Mouse (Mus musculus) hindbrain, embryonic 12.5 days (tissue): ENCODE measurements around the gene Cyb5b. TPM values are rescaled to one million over a fixed set of nuclear protein-coding genes. Genes with fewer than 3 reads are reported as not detected.
"Not testable (repeated sequence)": the region's sequence is repeated elsewhere in the genome, so short reads cannot be mapped to it uniquely, and the experiment has no call there.

Experiments
- ATAC-seq: fragments of 200-750 bp; cut with Nextera tagmentation; 2 replicates; pipeline ENCODE4 v1.8.0; 2017; ENCODE audit warnings: moderate TSS enrichment; ENCODE audit not compliant: low FRiP score
- H3K27ac ChIP-seq: fragments of 300-500 bp; sonication (generic); 2 replicates; pipeline ENCODE4 v1.5.1; 2016; ENCODE audit warnings: mild to moderate bottlenecking
- H3K27me3 ChIP-seq: fragments of 300-500 bp; sonication (generic); 2 replicates; pipeline ENCODE4 v1.6.1; 2016; ENCODE audit warnings: mild to moderate bottlenecking
- H3K36me3 ChIP-seq: fragments of 300-500 bp; sonication (generic); 2 replicates; pipeline ENCODE4 v1.6.1; 2016; ENCODE audit warnings: mild to moderate bottlenecking
- H3K4me1 ChIP-seq: fragments of 300-500 bp; sonication (generic); 2 replicates; pipeline ENCODE4 v1.6.1; 2016
- H3K4me2 ChIP-seq: fragments of 300-500 bp; sonication (generic); replicated peaks from 2 replicates; pipeline ENCODE4 v1.6.1; 2016; ENCODE audit warnings: mild to moderate bottlenecking
- H3K4me3 ChIP-seq: fragments of 300-500 bp; sonication (generic); 2 replicates; pipeline ENCODE4 v1.5.1; 2016; ENCODE audit warnings: mild to moderate bottlenecking
- H3K9ac ChIP-seq: fragments of 300-500 bp; sonication (generic); 2 replicates; pipeline ENCODE4 v1.6.1; 2016; ENCODE audit warnings: mild to moderate bottlenecking, moderate library complexity
- H3K9me3 ChIP-seq: fragments of 300-500 bp; sonication (generic); replicated peaks from 2 replicates; pipeline ENCODE4 v1.6.1; 2016; ENCODE audit warnings: mild to moderate bottlenecking
- WGBS: fragments of 180-500 bp; shearing (Covaris S2); methylation state at CpG from one replicate; pipeline ENCODE4 v1.1.7; 2016; 5-methylcytosine and 5-hydroxymethylcytosine counted together
- polyA plus RNA-seq: library from polyadenylated mRNA; unstranded; fragments of >200 nt; fragmentation: Nextera tagmentation; extraction: Ambion mirVana; gene quantifications from 2 replicates; pipeline ENCODE4 v1.2.1, GENCODE M21; 2016

Cyb5b gene
- polyA plus RNA-seq = 130 and 142 TPM in 2 replicates

- peaks cover 24% of the 10 kb centered on the region for H3K36me3 ChIP-seq
- peak; percentile 96 for ATAC-seq
- H3K27ac ChIP-seq = peak within 1 kb of the TSS; percentile 80
- H3K4me3 ChIP-seq = peak within 1 kb of the TSS; percentile 66
- WGBS = 1% methylated on average over 65 of the region's 65 CpGs
- H3K9ac ChIP-seq = peak within 1 kb of the TSS; percentile 71
- H3K9me3 ChIP-seq = no peaks in the 10 kb centered on the region
- H3K27me3 ChIP-seq = no peaks in the 10 kb centered on the region
- peaks cover 10% of the 10 kb centered on the region for H3K4me1 ChIP-seq
- peak within 1 kb of the TSS; percentile 71 for H3K4me2 ChIP-seq
Measured at GRCm38 (mm10) chr8:107150404-107151157, at the start of gene Cyb5b. TSS of gene Cyb5b (plus strand) at chr8:107150640.

DNA sequence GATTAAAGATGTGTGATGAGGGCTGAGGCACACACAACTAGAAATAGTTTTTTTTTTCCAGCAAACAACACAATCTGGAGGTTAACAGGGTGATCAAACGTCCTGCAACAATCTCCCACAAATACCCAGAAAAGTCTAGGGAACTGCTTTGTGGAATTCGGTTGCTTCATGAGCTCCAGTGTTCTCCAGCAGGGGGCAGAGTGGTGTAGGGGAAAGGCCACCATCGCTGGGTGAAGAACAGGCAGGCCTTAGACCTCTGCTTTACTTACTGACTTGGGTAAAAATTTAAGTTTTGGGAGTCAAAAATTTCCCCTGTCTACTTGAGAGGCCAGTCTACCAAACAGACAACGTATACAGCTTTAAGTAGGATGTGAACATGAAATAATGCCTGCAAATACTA, 45.9 kb upstream of the Cyb5b start:
- no peak overlapping the region for H3K27ac ChIP-seq
- ATAC-seq = no peak
- H3K4me2 ChIP-seq = no peak overlapping the region
- H3K27me3 ChIP-seq = no peaks in the 10 kb centered on the region
- H3K4me1 ChIP-seq = no peaks in the 10 kb centered on the region
- no peaks in the 10 kb centered on the region for H3K9me3 ChIP-seq
- no peaks in the 10 kb centered on the region for H3K36me3 ChIP-seq
- no peak overlapping the region for H3K9ac ChIP-seq
- WGBS = 14% methylated on average over 4 of the region's 4 CpGs
- no peak overlapping the region for H3K4me3 ChIP-seq

DNA sequence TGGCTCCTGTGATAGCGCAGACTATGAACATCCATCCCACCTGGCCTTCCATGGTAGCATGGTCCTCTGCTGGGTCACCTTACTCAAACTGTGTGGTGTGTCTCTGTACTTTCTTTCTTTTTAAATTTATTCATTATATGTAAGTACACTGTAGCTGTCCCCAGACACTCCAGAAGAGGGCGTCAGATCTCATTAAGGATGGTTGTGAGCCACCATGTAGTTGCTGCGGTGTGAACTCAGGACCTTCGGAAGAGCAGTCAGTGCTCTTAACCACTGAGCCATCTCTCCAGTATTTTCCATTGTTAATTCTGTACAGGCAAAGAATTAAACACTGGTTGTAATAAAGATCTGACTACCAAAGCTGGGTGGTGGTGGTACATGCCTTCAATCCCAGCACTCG, 42.4 kb upstream of the Cyb5b start:
- not testable (repeated sequence) for H3K4me1 ChIP-seq, H3K9me3 ChIP-seq, H3K9ac ChIP-seq, H3K27me3 ChIP-seq, H3K36me3 ChIP-seq, ATAC-seq, H3K27ac ChIP-seq, H3K4me3 ChIP-seq, H3K4me2 ChIP-seq
- 93% methylated on average over 5 of the region's 5 CpGs for WGBS

DNA sequence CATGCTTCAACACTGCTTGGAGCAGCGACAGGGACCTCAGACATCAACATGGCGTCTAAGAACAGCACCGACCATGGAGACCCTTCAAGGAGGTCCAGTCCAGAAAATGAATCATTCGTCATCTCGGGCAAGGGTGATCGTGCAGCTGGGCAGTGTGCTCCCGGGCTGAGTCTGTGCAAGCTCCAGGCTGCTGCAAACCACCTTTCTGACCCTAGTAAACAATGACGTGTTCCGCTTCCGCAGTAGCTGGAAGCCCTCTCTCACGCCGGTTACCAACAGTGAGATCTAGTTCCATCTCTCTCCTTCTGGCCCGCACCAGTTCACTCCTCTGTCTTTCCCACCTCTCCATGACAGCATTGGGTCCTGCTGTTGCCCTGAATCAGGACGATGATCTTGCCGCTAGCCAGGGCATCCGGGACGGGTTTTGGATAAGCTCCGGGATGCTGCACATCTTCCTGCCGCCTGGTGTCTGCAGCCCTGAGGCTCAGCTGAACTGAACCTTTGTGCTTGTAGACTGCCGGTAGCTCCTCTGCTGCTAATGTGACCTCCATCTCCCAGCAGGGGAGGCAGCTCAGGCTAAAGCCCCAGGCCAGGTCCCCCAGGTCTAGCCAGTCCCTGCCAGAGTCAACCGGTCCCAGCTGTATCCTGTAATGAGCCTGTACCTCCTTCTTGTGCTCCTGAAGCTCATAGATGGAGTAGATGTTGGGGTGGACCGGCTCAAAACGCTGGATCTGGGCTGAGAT, 41.3 kb upstream of the Cyb5b start:
- Histone ChIP-seq H3K4me2 (no peak overlapping the region), H3K36me3 (no peaks in the 10 kb centered on the region), H3K9ac (no peak overlapping the region), H3K27me3 (no peaks in the 10 kb centered on the region), H3K4me3 (no peak overlapping the region), H3K9me3 (no peaks in the 10 kb centered on the region), H3K4me1 (peaks cover 3% of the 10 kb centered on the region; the same call in 1 of the 2 replicates), H3K27ac (no peak overlapping the region)
- 66% methylated on average over 23 of the region's 23 CpGs for WGBS
- ATAC-seq = no peak

- Histone ChIP-seq H3K27ac (no peak overlapping the region), H3K27me3 (no peaks in the 10 kb centered on the region), H3K4me3 (no peak overlapping the region), H3K9ac (no peak overlapping the region), H3K9me3 (no peaks in the 10 kb centered on the region), H3K36me3 (no peaks in the 10 kb centered on the region), H3K4me1 (peaks cover 10% of the 10 kb centered on the region; the same call in 1 of the 2 replicates), H3K4me2 (no peak overlapping the region)
- no peak for ATAC-seq
- 91% methylated on average over 5 of the region's 5 CpGs for WGBS
Measured at GRCm38 (mm10) chr8:107109816-107110435, 40.5 kb upstream of the Cyb5b start.

- Histone ChIP-seq H3K27me3 (no peaks in the 10 kb centered on the region), H3K9me3 (no peaks in the 10 kb centered on the region), H3K4me1 (peaks cover 10% of the 10 kb centered on the region; the same call in 1 of the 2 replicates), H3K4me2 (no peak overlapping the region), H3K9ac (no peak overlapping the region), H3K4me3 (no peak overlapping the region), H3K36me3 (no peaks in the 10 kb centered on the region), H3K27ac (no peak overlapping the region)
- 66% methylated on average over 9 of the region's 9 CpGs for WGBS
- no peak for ATAC-seq
Measured at GRCm38 (mm10) chr8:107110629-107111330, 39.7 kb upstream of the Cyb5b start.

- H3K36me3 ChIP-seq = no peaks in the 10 kb centered on the region
- no peaks in the 10 kb centered on the region for H3K27me3 ChIP-seq
- no peak overlapping the region for H3K4me2 ChIP-seq
- H3K4me1 ChIP-seq = peaks cover 10% of the 10 kb centered on the region; the same call in 1 of the 2 replicates
- H3K9me3 ChIP-seq = no peaks in the 10 kb centered on the region
- H3K4me3 ChIP-seq = no peak overlapping the region
- 95% methylated on average over 10 of the region's 11 CpGs for WGBS
- no peak for ATAC-seq
- H3K9ac ChIP-seq = no peak overlapping the region
- H3K27ac ChIP-seq = no peak overlapping the region
Measured at GRCm38 (mm10) chr8:107111340-107112105, 38.9 kb upstream of the Cyb5b start.

DNA sequence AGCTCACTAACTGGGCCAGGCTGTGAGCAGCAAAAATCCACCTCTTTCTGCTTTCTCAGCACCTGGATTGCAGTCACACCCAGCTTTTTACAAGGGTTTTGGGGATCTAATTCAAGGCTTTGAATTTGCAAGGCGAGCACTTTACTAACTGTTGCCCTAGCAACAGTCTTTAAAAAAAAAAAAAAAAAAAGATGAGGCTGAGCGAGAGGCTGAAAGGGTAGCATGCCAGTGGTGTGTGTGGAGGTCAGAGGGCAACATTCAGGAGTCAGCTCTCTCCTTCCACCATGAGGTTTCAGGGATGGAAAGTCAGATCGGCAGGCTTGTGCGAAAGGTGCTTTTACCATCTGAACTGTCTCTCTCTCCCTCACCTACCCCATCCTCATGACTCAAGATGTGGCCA, 37.2 kb upstream of the Cyb5b start:
- WGBS = 40% methylated on average over 4 of the region's 4 CpGs
- peaks cover 10% of the 10 kb centered on the region; the same call in 1 of the 2 replicates for H3K4me1 ChIP-seq
- H3K9me3 ChIP-seq = no peaks in the 10 kb centered on the region
- no peak overlapping the region for H3K4me3 ChIP-seq
- ATAC-seq = no peak
- H3K27ac ChIP-seq = no peak overlapping the region
- H3K9ac ChIP-seq = no peak overlapping the region
- no peaks in the 10 kb centered on the region for H3K27me3 ChIP-seq
- no peaks in the 10 kb centered on the region for H3K36me3 ChIP-seq
- no peak overlapping the region for H3K4me2 ChIP-seq

- Histone ChIP-seq H3K27me3 (no peaks in the 10 kb centered on the region), H3K9me3 (no peaks in the 10 kb centered on the region), H3K27ac (no peak overlapping the region), H3K4me2 (no peak overlapping the region), H3K36me3 (no peaks in the 10 kb centered on the region), H3K4me1 (peaks cover 10% of the 10 kb centered on the region; the same call in 1 of the 2 replicates), H3K4me3 (no peak overlapping the region), H3K9ac (peak overlapping the region; percentile 27; the same call in 1 of the 2 replicates)
- no peak for ATAC-seq
- WGBS = 60% methylated on average over 19 of the region's 19 CpGs
Measured at GRCm38 (mm10) chr8:107114150-107115007, 36.1 kb upstream of the Cyb5b start.

DNA sequence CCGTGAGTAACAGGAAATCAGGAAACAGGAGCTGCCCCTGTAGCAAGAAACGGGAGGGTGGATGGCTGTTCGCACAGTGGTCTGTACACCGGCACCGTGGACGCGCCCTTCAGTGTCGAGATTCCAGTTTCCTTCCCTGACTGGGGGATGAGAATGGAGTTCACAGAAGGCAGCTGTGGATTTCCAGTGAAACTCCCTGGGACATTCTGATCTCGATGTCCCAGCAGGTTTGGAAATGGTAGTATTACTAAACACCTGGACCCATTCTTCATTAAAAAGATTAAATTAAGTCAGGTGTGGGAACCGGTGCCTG, 35.5 kb upstream of the Cyb5b start:
- ATAC-seq = no peak
- H3K4me3 ChIP-seq = no peak overlapping the region
- no peaks in the 10 kb centered on the region for H3K27me3 ChIP-seq
- H3K27ac ChIP-seq = no peak overlapping the region
- H3K4me2 ChIP-seq = no peak overlapping the region
- H3K4me1 ChIP-seq = peaks cover 10% of the 10 kb centered on the region; the same call in 1 of the 2 replicates
- H3K9ac ChIP-seq = peak overlapping the region; percentile 27; the same call in 1 of the 2 replicates
- 84% methylated on average over 10 of the region's 10 CpGs for WGBS
- no peaks in the 10 kb centered on the region for H3K36me3 ChIP-seq
- no peaks in the 10 kb centered on the region for H3K9me3 ChIP-seq

DNA sequence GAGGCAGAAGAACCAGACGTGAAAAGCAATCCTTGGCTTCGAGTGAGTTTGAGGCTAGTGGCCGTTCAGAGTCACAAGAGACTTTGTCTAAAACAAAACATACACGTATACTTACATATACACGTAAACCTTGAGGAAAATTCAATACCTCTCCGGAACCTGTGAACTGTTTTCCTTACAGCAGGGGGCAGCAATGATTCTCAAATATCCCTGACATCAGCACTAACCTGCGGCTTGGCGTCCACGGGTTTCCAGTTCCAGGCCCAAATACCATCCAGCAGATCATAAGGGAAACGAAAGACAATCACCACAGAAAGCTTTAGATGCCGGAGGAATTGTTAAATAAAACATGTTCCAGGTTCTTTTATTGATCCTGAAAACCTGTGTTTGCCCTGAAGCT, 34.4 kb upstream of the Cyb5b start:
- Histone ChIP-seq H3K4me2 (no peak overlapping the region), H3K27me3 (no peaks in the 10 kb centered on the region), H3K4me3 (no peak overlapping the region), H3K4me1 (peaks cover 10% of the 10 kb centered on the region; the same call in 1 of the 2 replicates), H3K9ac (no peak overlapping the region), H3K9me3 (no peaks in the 10 kb centered on the region), H3K27ac (no peak overlapping the region), H3K36me3 (no peaks in the 10 kb centered on the region)
- 13% methylated on average over 11 of the region's 11 CpGs for WGBS
- no peak for ATAC-seq
